Mouse (Mus musculus): ENCODE results near the gene Fcor. TPM values are rescaled to one million over a fixed set of nuclear protein-coding genes. Genes with fewer than 3 reads are reported as not detected.

Fcor gene
- 1 to 10 TPM in 1 of 2 experiments, not detected in 1; 2.5 TPM for total RNA-seq (2021)

DNA sequence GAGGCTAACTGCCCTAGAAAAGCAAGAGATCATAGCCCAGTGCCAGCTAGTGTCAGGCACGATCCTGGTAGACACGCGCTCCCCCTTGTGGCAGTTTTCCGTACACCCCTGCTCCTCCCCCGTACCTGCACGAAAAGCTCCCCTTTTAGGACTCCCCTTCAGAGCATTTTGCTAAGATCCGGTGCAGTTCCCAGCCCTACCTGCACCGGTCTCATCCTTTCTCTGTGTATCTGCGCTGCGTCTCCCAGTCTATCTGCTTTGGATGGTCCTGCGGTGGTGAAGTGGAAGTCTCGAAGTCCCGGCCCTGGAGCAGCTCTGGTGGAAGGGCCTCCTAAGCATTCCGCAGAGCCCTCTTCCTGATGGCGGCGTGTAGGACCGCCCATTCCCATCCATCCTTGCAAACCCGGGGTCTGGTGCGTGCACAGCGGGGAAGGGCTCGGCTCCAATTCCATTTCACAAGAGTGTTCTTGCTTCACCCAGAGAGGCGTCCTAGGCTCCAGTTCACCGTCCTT is at the start of gene Fcor:
Fcor (minus strand) TSS at position 383 of the 512 bp plus-strand sequence.
- intact Hi-C loops (cut with DNase I): loop anchor here (1.0 to 10.0 kb wide), 3 partner anchors 113 to 317 kb away; partner anchors contain the start of genes A430078G23Rik and Pex11g

DNA sequence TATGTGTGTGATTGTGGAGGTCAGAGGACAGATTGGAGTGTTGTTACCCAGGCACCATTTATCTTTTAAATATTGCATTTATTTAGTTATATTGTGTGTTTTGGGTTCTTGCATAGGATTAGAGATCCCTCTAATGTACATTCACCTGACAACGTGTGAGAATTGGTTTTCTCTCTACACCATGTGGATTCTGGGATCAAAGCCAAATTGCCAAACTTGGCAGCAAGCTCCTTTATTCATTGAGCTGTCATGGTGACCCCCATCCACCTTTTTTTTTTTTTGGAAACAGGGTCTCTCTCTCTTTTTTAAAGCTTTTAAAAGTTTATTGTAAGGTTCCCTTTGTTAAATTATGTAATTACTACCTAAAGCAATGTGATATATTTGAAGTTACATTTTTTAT is 48.9 kb upstream of the Fcor start:
- intact Hi-C loops (cut with DNase I): no loop called here
- DNase-seq: no peak

More for the DNA sequence above, at the start of gene Fcor:
- DNase-seq: peak; percentile 85 to 86

DNA sequence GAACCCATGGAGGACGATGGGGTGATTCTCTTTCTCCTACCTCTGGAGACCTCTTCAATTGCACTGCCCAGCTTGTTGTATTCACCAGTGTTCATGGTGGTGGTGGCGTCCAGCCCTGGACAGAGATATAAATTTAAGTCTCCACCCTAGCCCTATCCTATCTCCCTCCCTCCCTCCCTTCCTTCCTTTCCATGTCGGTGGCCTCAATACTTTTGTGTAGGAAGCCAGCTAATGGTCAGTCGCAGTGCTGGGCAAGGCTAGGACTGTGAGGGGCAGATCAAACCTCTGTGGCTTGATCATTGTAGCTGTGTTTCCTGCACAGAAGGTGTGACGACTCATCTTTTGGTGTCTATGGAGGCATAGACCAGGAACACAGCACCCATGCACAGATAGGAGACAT is 48.4 kb upstream of the Fcor start, which contains the start of gene Clec4g:
Clec4g (minus strand) TSS at position 101 of the 400 bp plus-strand sequence.
- intact Hi-C loops (cut with DNase I): no loop called here
- DNase-seq: no peak

DNA sequence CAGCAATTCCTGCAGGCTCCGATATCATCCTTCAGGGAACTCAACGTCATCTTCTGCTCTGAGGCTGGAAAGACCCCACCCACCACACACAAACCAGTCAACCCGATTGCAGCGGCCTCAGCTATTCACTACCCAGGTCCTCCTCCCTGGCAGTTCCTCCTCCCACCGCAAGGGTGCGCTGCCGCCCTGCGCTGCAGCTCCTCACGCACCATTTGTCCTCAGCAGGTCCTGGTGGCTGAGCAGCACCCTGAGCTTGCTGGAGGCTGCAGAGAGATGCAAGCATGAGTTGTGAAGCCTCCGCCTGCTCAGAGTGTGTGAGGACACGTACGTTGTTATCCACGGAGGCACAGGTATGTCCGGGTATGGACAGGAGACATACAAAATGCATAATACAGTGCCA is 46.4 kb upstream of the Fcor start:
- peak; percentile 74 to 82 for DNase-seq
- intact Hi-C loops (cut with DNase I): loop anchor here (5.0 kb wide), 1 partner anchor 239 kb away; no protein-coding TSS in a partner anchor

DNA sequence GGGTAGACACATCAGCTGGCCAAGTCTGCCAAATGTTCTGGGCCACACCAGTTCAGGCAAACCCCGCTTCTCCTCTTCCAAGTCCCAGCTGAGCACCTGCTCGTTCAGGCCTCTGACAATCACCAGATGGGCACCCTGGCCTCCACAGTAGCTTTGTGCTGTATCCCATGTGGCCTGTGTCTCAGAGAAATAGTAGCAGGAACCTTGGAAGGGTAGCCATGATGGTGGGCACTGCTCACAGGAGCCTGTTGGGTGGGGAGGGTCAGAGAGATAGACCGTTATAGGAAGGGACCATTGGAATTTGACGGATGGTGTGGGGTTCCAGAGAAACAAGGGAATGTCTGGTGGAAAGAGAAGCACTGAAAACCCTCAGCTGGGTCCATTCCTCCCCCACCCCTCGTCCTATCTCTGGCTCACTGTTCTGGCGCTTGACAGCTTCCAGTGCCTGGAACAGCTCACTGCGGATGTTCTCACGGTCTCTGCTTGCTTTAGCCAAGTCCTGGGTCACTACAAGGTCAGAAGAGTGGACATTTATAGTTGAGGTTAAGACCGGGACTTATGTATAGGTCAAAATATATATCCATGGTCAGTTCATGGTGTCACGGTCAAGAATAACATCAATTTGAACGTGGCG is 45.3 kb upstream of the Fcor start:
- DNase-seq: no peak

DNA sequence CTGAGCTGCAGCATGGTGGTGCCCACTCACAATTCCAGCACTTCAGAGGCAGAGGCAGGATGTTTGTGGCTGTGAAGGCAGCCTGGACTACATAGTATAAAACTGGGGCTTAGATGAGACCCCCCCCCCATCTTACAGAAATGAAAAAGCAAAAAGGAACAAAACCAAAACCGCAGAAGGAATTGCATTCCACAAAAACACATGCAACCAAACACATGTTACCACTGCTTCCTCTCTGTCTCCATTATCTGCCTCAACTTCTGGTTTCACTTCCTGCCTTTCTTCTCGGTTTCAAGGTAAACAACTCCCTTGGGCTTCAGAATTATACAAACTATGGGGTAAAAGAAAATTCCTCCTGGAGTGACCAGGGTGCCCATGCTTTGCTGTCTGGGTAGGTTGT is 39.5 kb upstream of the Fcor start:
- intact Hi-C loops (cut with DNase I): no loop called here
- no peak for DNase-seq

More for the DNA sequence above, 45.3 kb upstream of the Fcor start:
- intact Hi-C loops (cut with DNase I): loop anchor here (5.0 kb wide), 1 partner anchor 240 kb away; no protein-coding TSS in a partner anchor

DNA sequence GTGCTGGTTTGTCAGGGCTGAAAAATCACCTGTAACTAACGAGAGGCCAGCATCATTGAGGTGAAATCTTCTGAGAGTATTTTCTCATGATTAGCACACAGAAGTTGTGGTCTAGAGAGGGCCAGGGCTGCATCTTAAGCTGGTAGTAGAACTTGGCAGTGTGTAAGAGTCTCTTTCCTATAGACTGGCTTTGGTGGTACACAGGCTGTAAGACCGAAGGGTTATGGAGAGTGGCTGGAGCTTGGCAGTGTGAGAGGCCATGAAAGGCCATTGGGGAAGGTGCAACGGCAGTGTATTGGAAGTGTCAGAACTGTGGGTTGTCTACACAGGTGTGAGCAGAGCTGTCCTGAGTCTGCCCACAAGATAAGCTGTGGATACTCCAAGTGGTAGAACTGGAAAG is 38.1 kb upstream of the Fcor start:
- no peak for DNase-seq
- intact Hi-C loops (cut with DNase I): no loop called here

DNA sequence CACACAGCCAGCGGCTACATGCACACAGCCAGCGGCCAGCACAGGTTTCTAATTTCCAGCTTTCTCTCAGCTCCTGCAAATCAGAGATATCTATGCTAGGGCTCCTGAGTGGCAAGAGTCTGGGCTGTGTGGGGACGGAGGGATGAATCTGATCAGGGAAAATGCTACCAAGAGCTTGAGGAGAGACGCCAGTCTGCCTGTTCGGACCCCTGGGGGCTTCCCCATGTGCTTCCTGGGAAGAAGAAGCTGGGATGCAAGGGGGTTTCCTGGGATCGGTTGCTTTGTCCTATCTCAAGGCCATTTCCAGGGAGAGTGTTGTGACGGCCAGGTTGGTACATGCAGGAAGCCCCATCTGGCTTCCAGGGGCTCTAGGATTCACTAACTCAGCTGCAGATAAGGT is 35.4 kb upstream of the Fcor start:
- intact Hi-C loops (cut with DNase I): no loop called here
- DNase-seq: no peak

DNA sequence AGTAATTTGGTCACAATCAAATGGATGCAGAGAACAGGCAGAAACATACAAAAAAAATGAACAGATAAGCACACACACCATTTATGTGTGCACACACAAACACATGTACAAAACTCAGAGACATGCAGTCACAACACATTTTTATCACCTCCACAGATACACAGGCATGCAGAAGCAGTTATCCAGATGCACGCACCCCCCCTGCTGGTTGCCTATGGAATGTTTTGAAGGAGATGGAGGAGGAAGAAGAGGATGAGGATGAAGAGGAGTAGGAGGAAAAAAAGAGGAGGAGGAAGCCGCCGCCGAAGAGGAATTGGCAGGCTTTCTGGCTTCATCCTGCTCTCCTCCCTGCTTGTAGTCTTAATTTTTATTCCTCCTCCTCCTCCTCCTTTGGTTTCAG is 33.5 kb upstream of the Fcor start:
- intact Hi-C loops (cut with DNase I): no loop called here
- no peak for DNase-seq

DNA sequence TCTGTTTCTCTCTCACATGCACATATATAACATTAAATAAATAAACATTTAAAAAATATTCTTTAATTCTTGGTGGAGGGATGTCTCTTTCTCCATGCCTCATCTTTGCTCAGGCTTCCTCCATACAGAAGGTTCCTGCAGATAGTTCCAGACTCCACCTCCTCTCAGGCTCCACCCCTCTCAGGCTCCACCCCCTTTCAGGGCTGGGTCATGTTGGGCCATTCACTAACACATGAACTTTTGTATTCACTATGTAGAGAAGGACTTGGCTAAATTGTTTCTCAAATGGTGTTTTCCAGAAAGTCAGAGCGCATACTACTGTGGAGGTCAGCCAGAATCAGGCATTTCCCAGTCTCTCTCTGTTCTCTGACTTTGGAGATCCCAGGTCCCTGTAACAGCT is 29.3 kb upstream of the Fcor start:
- DNase-seq: no peak

DNA sequence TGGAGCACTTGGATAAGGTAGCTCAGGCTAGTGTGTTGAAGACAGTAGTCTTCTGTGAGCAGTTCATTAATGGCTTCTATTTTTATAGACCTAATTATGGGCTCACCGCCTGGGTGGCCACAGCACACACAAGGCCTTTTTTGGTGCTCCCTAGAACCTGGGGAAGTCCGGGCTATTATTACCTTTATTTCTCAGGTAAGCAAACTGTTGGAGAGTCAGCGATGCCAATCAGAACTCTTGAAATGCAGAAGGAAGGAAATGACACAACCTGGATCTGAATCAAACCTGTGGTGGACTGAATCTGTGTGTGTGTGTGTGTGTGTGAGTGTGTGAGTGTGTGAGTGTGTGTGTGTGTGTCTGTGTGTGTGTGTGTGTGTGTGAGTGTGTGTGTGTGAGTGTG is 22.0 kb upstream of the Fcor start, which contains the start of gene Fcer2a:
Fcer2a (minus strand) TSS at position 55 of the 400 bp plus-strand sequence.
- no peak for DNase-seq
- intact Hi-C loops (cut with DNase I): no loop called here

More for the DNA sequence above, 29.3 kb upstream of the Fcor start:
- intact Hi-C loops (cut with DNase I): no loop called here

DNA sequence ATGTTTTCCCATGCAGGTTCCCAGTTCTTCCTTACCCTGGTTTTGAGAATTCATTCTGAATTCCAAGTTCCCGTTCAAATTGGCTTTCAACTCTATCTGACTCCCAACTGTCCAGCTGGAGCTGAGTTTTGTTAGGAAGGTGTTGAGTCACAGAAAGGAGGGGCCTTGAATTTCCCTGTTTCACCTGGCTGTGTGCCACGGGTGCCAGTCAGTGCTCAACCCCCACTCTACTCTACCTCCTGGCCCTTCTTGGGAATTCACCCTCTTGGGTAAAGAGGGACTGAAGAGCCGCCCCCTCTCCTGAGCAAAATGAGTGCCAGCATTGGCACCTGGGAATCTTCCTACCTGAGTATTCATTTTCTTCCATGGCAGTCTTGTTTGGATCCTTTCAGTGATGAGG is 18.6 kb upstream of the Fcor start:
- intact Hi-C loops (cut with DNase I): no loop called here
- no peak for DNase-seq

DNA sequence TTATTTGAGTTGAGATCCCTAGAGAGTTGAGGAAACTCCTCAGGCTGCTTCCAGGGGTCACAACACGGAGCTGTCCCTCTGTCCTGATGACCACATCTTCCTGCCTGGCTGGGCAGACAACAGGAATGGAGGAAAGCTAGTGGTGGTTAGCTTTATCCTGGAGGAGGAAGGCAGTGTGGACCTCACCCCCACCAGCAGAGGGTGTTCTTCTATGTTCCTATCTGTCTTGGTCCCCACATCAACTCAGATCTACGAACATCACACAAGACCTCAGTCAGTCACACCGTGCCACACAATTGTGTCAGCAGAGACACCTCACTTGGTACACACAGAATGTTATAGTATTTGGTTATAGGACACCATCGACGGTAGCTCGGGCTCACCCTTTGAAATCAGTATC is 15.4 kb upstream of the Fcor start:
- intact Hi-C loops (cut with DNase I): no loop called here
- DNase-seq: no peak

DNA sequence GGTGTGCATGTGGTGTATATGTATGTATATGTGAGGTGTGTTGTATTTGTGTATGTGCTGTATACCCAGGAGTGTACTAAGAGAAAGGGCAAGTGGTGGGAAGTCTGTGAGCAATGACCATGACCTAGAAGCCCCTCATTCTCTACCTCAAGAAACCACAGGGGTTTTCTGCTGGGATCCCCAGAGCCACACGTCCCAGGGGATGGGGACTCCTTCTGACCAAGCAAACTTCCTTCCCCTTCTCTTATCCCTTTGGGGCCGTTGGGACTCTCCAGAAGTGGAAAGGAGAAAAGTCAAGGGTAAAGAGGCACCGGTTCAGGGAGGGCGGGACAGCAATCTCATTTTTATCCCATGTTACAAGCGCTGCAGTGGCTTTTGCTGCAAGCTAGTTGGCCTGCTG is 13.3 kb upstream of the Fcor start:
- no peak for DNase-seq
- intact Hi-C loops (cut with DNase I): no loop called here

DNA sequence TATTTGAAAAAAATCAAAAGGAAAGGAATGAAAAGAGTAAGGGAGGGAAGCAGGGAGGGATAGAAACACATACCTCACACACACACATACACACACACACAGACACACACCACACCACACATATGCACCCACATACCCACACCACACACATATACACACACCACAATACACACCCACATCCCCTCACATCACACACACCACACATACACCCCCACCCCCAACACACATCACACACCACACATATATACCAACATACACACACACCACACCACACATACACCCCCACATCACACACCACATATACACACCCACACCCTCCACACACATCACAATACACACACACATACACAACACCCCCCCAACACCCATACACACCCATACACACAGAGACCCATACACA is 12.4 kb upstream of the Fcor start:
- no peak for DNase-seq
- intact Hi-C loops (cut with DNase I): no loop called here

DNA sequence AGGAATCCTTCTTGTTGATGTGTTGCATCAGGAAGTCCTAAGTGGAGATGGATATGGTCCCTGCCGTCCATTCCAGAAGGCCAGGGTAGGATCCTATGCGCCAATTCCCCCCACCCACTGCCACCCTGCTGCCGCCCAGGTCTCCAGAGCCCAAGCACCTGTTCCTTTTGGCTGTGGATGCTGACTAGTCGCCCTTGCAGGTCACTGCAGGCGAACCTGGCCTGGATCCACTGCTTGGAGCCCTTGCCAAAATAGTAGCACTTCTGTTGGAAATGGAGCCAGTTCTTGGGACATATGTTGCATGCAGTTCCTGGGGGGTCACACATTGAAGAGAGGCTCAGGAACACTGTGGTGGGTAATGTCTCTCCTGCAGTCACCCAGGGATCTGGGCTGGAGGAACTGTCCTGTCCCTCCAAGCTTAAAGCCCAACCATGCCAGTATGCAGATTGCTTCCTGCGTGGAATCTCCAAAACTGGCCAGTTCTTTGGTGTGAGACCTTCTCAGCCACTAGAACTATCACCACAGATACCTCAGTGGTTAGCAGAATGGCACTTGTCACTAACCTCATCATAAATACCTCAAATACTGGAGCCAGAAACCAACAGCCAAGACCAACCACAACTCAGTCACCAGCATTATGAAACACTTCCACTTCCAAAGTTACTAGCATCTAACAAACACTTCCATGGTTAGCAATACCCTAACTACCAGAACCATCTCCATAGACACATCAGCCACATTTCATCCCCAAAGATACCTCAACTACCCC is 11.4 kb upstream of the Fcor start:
- DNase-seq: no peak
- intact Hi-C loops (cut with DNase I): no loop called here

DNA sequence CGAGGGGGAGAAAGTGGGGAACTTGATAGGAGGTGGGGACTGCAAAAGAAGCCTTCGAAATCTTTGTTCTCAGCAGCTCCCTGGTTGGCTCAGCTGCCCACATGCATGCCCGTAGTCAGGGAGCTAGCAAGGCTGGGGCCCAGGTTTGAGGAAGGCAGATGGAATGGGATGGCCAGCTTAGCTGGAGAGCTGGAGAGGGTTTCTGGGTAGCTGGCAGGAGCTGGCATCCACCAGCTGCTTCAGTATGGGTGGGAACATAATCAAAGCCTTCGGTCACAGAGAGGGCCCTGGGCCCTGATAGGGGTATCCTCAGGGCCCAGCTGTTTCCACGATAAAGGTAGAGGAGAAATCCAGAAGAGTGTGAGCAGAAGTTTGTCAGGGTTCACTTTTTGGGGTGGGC is 10.3 kb upstream of the Fcor start:
- no peak for DNase-seq
- intact Hi-C loops (cut with DNase I): no loop called here

DNA sequence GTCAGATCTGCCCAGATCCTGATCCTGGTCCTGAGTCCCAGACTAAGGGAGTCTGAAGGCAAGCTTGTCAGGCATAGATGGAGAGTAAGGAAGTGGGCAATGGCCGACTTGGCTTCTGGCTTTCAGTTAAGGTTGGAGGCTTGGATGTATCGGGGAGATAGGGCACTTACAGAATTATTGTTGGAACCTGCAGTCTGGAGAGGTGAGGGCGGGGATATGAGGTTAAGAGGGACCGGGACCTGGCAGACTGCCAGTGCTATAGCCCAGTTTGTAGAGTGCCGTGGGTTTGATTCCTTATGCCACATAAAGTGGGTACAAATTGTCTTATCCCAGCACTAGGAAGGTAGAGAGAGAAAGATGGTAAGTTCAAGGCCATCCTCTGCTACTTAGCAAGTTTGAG is 7.5 kb upstream of the Fcor start:
- intact Hi-C loops (cut with DNase I): loop anchor here (5.0 to 10.0 kb wide), 3 partner anchors 177 to 325 kb away; partner anchors contain the start of genes A430078G23Rik, Mcoln1 and Pex11g
- DNase-seq: no peak

DNA sequence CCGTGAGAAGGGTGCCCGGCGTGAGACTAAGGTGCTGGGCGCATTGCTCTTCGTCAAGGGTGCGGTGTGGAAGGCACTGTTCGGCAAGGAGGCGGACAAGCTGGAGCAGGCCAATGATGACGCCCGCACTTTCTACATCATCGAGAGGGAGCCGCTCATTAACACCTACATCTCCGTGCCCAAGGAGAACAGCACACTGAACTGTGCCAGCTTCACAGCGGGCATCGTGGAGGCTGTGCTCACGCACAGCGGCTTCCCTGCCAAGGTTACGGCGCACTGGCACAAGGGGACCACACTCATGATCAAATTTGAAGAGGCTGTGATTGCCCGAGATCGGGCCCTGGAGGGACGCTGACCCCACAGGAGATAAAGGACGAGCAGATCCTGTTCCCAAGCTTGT is 7.1 kb upstream of the Fcor start:
- no peak for DNase-seq
- intact Hi-C loops (cut with DNase I): loop anchor here (5.0 to 10.0 kb wide), 3 partner anchors 177 to 324 kb away; partner anchors contain the start of genes A430078G23Rik, Mcoln1 and Pex11g

DNA sequence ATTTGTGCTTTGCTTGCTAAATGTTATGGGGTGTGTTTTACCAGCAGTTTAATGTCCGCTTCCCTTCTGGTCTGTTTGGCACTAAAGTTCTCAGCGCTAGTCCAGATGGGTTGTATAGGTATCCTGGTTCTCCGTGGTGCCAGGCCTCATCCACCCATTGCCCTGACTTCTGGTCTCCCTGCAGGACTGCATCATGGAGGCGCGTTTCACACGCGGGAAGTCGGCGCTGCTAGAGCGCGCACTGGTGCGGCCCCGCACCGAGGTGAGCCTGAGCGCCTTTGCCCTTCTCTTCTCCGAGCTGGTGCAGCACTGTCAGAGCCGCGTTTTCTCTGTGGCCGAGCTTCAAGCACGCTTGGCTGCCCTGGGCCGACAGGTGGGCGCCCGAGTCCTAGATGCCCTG is 6.7 kb upstream of the Fcor start:
- intact Hi-C loops (cut with DNase I): loop anchor here (5.0 to 10.0 kb wide), 3 partner anchors 177 to 324 kb away; partner anchors contain the start of genes A430078G23Rik, Mcoln1 and Pex11g
- no peak for DNase-seq

DNA sequence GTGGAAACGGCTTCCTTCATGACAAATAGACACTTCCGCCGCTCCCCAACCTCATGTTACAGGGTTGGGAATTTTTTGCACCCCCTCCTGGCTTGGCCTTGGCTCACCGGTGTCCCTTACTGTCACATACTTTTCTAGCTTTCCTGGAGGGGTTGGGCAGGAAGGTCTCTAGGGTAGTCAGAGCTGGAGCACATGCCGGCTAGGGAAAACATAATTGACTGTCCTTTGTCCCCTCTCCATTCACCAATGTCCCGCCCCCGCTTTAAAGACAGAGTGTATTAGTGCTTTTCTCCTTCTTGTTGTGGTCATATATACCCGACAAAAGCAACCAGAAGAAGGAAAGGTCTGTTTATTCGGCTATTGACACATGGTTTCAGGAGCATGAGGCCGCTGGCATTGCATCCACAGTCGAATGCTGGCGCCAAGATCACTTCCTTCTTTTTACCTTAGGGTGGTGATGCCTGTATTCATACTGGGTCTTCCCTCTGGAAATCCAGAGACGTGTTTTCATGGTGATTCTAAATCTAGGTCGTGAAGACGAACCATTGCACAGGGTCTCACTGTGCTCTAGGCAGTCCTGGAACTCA is 4.9 kb upstream of the Fcor start:
- intact Hi-C loops (cut with DNase I): loop anchor here (1.0 to 10.0 kb wide), 5 partner anchors 56 to 322 kb away; partner anchors contain the start of genes A430078G23Rik, Mcoln1, Pet100 and Pex11g
- peak in 1 of 2 experiments; percentile 11 for DNase-seq

All from heart, postnatal 36 days (tissue).